Mouse (Mus musculus) lung, embryonic 14.5 days (tissue): Measurements from ENCODE around the gene Esr1. TPM values are rescaled to one million over a fixed set of nuclear protein-coding genes. Genes with fewer than 3 reads are reported as not detected.

Experiments
- ATAC-seq: fragments of 200-750 bp; cut with Nextera tagmentation; 2 replicates; pipeline ENCODE4 v1.8.0; 2017; ENCODE audit warnings: mild to moderate bottlenecking, moderate TSS enrichment, moderate library complexity; ENCODE audit not compliant: insufficient read depth
- DNase-seq: peaks from one replicate; pipeline ENCODE4 v3.0.0-alpha.2; 2015
- H3K27ac ChIP-seq: fragments of 300-500 bp; sonication (generic); 2 replicates; pipeline ENCODE4 v1.5.1; 2014; ENCODE audit warnings: low read depth, mild to moderate bottlenecking, moderate library complexity
- H3K27me3 ChIP-seq: fragments of 300-500 bp; sonication (generic); 2 replicates; pipeline ENCODE4 v1.6.1; 2014; ENCODE audit warnings: low read length, control low read depth; ENCODE audit not compliant: insufficient read depth
- H3K36me3 ChIP-seq: fragments of 300-500 bp; sonication (generic); 2 replicates; pipeline ENCODE4 v1.6.1; 2014; ENCODE audit warnings: control low read depth; ENCODE audit not compliant: insufficient read depth
- H3K4me1 ChIP-seq: fragments of 300-500 bp; sonication (generic); 2 replicates; pipeline ENCODE4 v1.6.1; 2014; ENCODE audit warnings: antibody characterized with exemption, control low read depth; ENCODE audit not compliant: insufficient read depth
- H3K4me2 ChIP-seq: fragments of 300-500 bp; sonication (generic); 2 replicates; pipeline ENCODE4 v1.6.1; 2014; ENCODE audit warnings: mild to moderate bottlenecking
- H3K4me3 ChIP-seq: fragments of 300-500 bp; sonication (generic); 2 replicates; pipeline ENCODE4 v1.5.1; 2014; ENCODE audit warnings: low read depth, low read length
- H3K9ac ChIP-seq: fragments of 300-500 bp; sonication (generic); 2 replicates; pipeline ENCODE4 v1.6.1; 2014
- H3K9me3 ChIP-seq: fragments of 300-500 bp; sonication (generic); 2 replicates; pipeline ENCODE4 v1.6.1; 2016; ENCODE audit warnings: low read depth, low read length, control low read depth
- CTCF ChIP-seq: IDR thresholded peaks from 2 replicates; pipeline ENCODE4 v1.5.1; 2016; ENCODE audit warnings: antibody characterized with exemption, low read depth
- WGBS: fragments of 180-500 bp; shearing (Covaris S2); extraction: QIAGEN DNeasy Blood & Tissue Kit; methylation state at CpG from one replicate; pipeline ENCODE4 v1.1.7; 2014; 5-methylcytosine and 5-hydroxymethylcytosine counted together
- polyA plus RNA-seq: library from polyadenylated mRNA; unstranded; fragments of >200 nt; fragmentation: Nextera tagmentation; extraction: Ambion mirVana; gene quantifications from 2 replicates; pipeline ENCODE4 v1.2.1, GENCODE M21; 2014

Esr1 gene
- polyA plus RNA-seq, 1 experiment from 2014 or later, result 0.05 TPM

GRCm38 (mm10) chr10:4776714-4777090 is 165.3 kb downstream of the Esr1 start:
- WGBS, result 68% methylated on average over 4 of the region's 4 CpGs
- no peaks in the 10 kb centered on the region for H3K36me3 ChIP-seq
- no peak for ATAC-seq

GRCm38 (mm10) chr10:4777996-4778395 is 166.6 kb downstream of the Esr1 start:
- no peak overlapping the region for H3K9ac ChIP-seq
- TF ChIP-seq CTCF, result no peak
- no peak overlapping the region for H3K27ac ChIP-seq
- no peaks in the 10 kb centered on the region for H3K4me1 ChIP-seq
- H3K36me3 ChIP-seq, result no peaks in the 10 kb centered on the region
- H3K27me3 ChIP-seq, result no peaks in the 10 kb centered on the region
- H3K9me3 ChIP-seq, result no peaks in the 10 kb centered on the region
- H3K4me3 ChIP-seq, result no peak overlapping the region
- H3K4me2 ChIP-seq, result no peak overlapping the region
- 34% methylated on average over 3 of the region's 3 CpGs for WGBS
- ATAC-seq (no peak), DNase-seq (no peak)

More at GRCm38 (mm10) chr10:4776714-4777090, 165.3 kb downstream of the Esr1 start:
- Histone ChIP-seq H3K4me3 (no peak overlapping the region), H3K9ac (no peak overlapping the region), H3K27me3 (no peaks in the 10 kb centered on the region), H3K4me2 (no peak overlapping the region), H3K9me3 (no peaks in the 10 kb centered on the region), H3K27ac (no peak overlapping the region), H3K4me1 (no peaks in the 10 kb centered on the region)
- DNase-seq, result no peak
- no peak for TF ChIP-seq CTCF

- Histone ChIP-seq H3K27me3 (no peaks in the 10 kb centered on the region), H3K4me2 (no peak overlapping the region), H3K9ac (no peak overlapping the region), H3K4me1 (no peaks in the 10 kb centered on the region), H3K4me3 (no peak overlapping the region), H3K36me3 (no peaks in the 10 kb centered on the region), H3K9me3 (no peaks in the 10 kb centered on the region), H3K27ac (no peak overlapping the region)
- 32% methylated on average over 6 of the region's 6 CpGs for WGBS
- no peak for TF ChIP-seq CTCF
- ATAC-seq (no peak), DNase-seq (no peak)
These were observed 169.5 kb downstream of the Esr1 start for GRCm38 (mm10) chr10:4780926-4781325.

GRCm38 (mm10) chr10:4787003-4787628 is 175.7 kb downstream of the Esr1 start:
- Histone ChIP-seq H3K27me3 (no peaks in the 10 kb centered on the region), H3K9me3 (no peaks in the 10 kb centered on the region), H3K4me3 (no peak overlapping the region), H3K9ac (no peak overlapping the region), H3K27ac (no peak overlapping the region), H3K36me3 (no peaks in the 10 kb centered on the region), H3K4me2 (no peak overlapping the region), H3K4me1 (no peaks in the 10 kb centered on the region)
- no peak for DNase-seq
- WGBS, result 79% methylated on average over 5 of the region's 5 CpGs
- ATAC-seq, result no peak
- TF ChIP-seq CTCF, result no peak

GRCm38 (mm10) chr10:4798268-4798808 is 186.9 kb downstream of the Esr1 start:
- 72% methylated on average over 3 of the region's 3 CpGs for WGBS
- ATAC-seq, result no peak

GRCm38 (mm10) chr10:4824366-4824765 is 213.0 kb downstream of the Esr1 start:
- ATAC-seq, result no peak
- 82% methylated on average over 5 of the region's 5 CpGs for WGBS
- H3K27ac ChIP-seq, result no peak overlapping the region

More at GRCm38 (mm10) chr10:4798268-4798808, 186.9 kb downstream of the Esr1 start:
- no peaks in the 10 kb centered on the region for H3K4me1 ChIP-seq
- no peak overlapping the region for H3K4me2 ChIP-seq
- no peak overlapping the region for H3K27ac ChIP-seq
- no peaks in the 10 kb centered on the region for H3K9me3 ChIP-seq
- no peaks in the 10 kb centered on the region for H3K27me3 ChIP-seq
- no peak for DNase-seq
- no peak overlapping the region for H3K4me3 ChIP-seq
- H3K9ac ChIP-seq, result no peak overlapping the region
- TF ChIP-seq CTCF, result no peak
- no peaks in the 10 kb centered on the region for H3K36me3 ChIP-seq

GRCm38 (mm10) chr10:4830592-4830991 is 219.2 kb downstream of the Esr1 start:
- ATAC-seq (no peak), DNase-seq (no peak)
- WGBS, result 87% methylated on average over 6 of the region's 6 CpGs
- Histone ChIP-seq H3K9ac (no peak overlapping the region), H3K4me2 (no peak overlapping the region), H3K27ac (no peak overlapping the region), H3K27me3 (no peaks in the 10 kb centered on the region), H3K9me3 (no peaks in the 10 kb centered on the region), H3K4me3 (no peak overlapping the region), H3K4me1 (no peaks in the 10 kb centered on the region), H3K36me3 (no peaks in the 10 kb centered on the region)
- TF ChIP-seq CTCF, result no peak

More at GRCm38 (mm10) chr10:4824366-4824765, 213.0 kb downstream of the Esr1 start:
- no peak overlapping the region for H3K9ac ChIP-seq
- H3K9me3 ChIP-seq, result no peaks in the 10 kb centered on the region
- H3K36me3 ChIP-seq, result no peaks in the 10 kb centered on the region
- H3K4me1 ChIP-seq, result no peaks in the 10 kb centered on the region
- no peak overlapping the region for H3K4me2 ChIP-seq
- no peak for DNase-seq
- TF ChIP-seq CTCF, result no peak
- H3K27me3 ChIP-seq, result no peaks in the 10 kb centered on the region
- H3K4me3 ChIP-seq, result no peak overlapping the region
